Mouse (Mus musculus) layer of hippocampus, adult 2 months (tissue): Measurements from ENCODE around the gene Rpl5. TPM values are rescaled to one million over a fixed set of nuclear protein-coding genes. Genes with fewer than 3 reads are reported as not detected.
A peak's percentile ranks its signal among the peaks of the same experiment; 100 is the strongest.

Experiments used
- DNase-seq, 2 experiments: peaks; one replicate each; pipeline ENCODE4 v3.0.0; 2022; ENCODE audit warnings: low spot score in 2 of 2
- H3K27ac ChIP-seq: fragments of 200-600 bp; 2 replicates; pipeline ENCODE4 v1.8.1; 2022
- H3K4me3 ChIP-seq: fragments of 200-600 bp; 2 replicates; pipeline ENCODE4 v1.8.1; 2022; ENCODE audit warnings: mild to moderate bottlenecking
- CTCF ChIP-seq: fragments of 200-600 bp; conservative IDR thresholded peaks from 2 replicates; pipeline ENCODE4 v1.8.1; 2022; ENCODE audit warnings: antibody characterized with exemption, mild to moderate bottlenecking, moderate library complexity
- long read RNA-seq, 2 experiments: library from polyadenylated mRNA; stranded (forward); transcript quantifications; one replicate each; pipeline ENCODE4 v2.0.0; 2021; ENCODE audit warnings: borderline mapping rate in 2 of 2
- total RNA-seq, 2 experiments: library from RNA; stranded (reverse); gene quantifications; 2 replicates each; pipeline ENCODE4 v1.2.3; 2021

The Rpl5 gene
- 10 to 100 TPM; 66.6 to 68.7 TPM for total RNA-seq
- long read RNA-seq, experiment 1, transcript Rpl5-204 (3 exons, 1,024 nt): major isoform, 355 of 384 reads
- long read RNA-seq, experiment 1, transcript Rpl5-201 (8 exons, 2,045 nt): minor isoform, 21 of 384 reads
- long read RNA-seq, experiment 1, partial matches to known transcripts: 1 of 384 reads
- long read RNA-seq, experiment 1, other reads (novel, unspliced or antisense): 7 of 384 reads
- long read RNA-seq, experiment 2, transcript Rpl5-204 (3 exons, 1,024 nt): major isoform, 401 of 446 reads
- long read RNA-seq, experiment 2, transcript Rpl5-201 (8 exons, 2,045 nt): minor isoform, 38 of 446 reads
- long read RNA-seq, experiment 2, partial matches to known transcripts: 2 of 446 reads
- long read RNA-seq, experiment 2, other reads (novel, unspliced or antisense): 2 of 446 reads

GRCm38 (mm10) chr5:107900206-107901013 is at the start of gene Rpl5:
Rpl5 (plus strand) TSS chr5:107900502.
- Histone ChIP-seq H3K27ac (peak within 1 kb of the TSS; percentile 97), H3K4me3 (peak within 1 kb of the TSS; percentile 97)
- TF ChIP-seq CTCF: peak; percentile 85
- DNase-seq: peak; percentile 96 to 98

GRCm38 (mm10) chr5:107853807-107854206 is 46.5 kb upstream of the Rpl5 start:
- no peak for DNase-seq
- Histone ChIP-seq H3K27ac (no peak overlapping the region), H3K4me3 (no peak overlapping the region)
- TF ChIP-seq CTCF: no peak

GRCm38 (mm10) chr5:107854556-107854955 is 45.7 kb upstream of the Rpl5 start:
- no peak for TF ChIP-seq CTCF
- no peak for DNase-seq
- H3K27ac ChIP-seq: no peak overlapping the region
- no peak overlapping the region for H3K4me3 ChIP-seq

- DNase-seq: no peak
- H3K27ac ChIP-seq: no peak overlapping the region
- no peak overlapping the region for H3K4me3 ChIP-seq
- no peak for TF ChIP-seq CTCF
Observed at GRCm38 (mm10) chr5:107855546-107855945, 44.8 kb upstream of the Rpl5 start.

- DNase-seq: no peak
- no peak overlapping the region for H3K4me3 ChIP-seq
- peak; percentile 70 for TF ChIP-seq CTCF
- H3K27ac ChIP-seq: no peak overlapping the region
Observed at GRCm38 (mm10) chr5:107858963-107859362, 41.3 kb upstream of the Rpl5 start.

GRCm38 (mm10) chr5:107863971-107864370 is 36.3 kb upstream of the Rpl5 start:
- DNase-seq: no peak
- TF ChIP-seq CTCF: no peak
- Histone ChIP-seq H3K4me3 (no peak overlapping the region), H3K27ac (no peak overlapping the region)

GRCm38 (mm10) chr5:107866127-107867126 is 33.9 kb upstream of the Rpl5 start:
- H3K27ac ChIP-seq: no peak overlapping the region
- no peak for DNase-seq
- no peak overlapping the region for H3K4me3 ChIP-seq
- no peak for TF ChIP-seq CTCF

GRCm38 (mm10) chr5:107867970-107868904 is 32.1 kb upstream of the Rpl5 start:
- DNase-seq: peak in 1 of 2 experiments; percentile 23
- H3K27ac ChIP-seq: peak overlapping the region; percentile 93
- no peak for TF ChIP-seq CTCF
- peak overlapping the region; percentile 75 for H3K4me3 ChIP-seq

- Histone ChIP-seq H3K27ac (peak overlapping the region; percentile 93), H3K4me3 (peak overlapping the region; percentile 75)
- TF ChIP-seq CTCF: peak; percentile 55
- DNase-seq: peak; percentile 78 to 90
Observed at GRCm38 (mm10) chr5:107868905-107869424, 31.3 kb upstream of the Rpl5 start.

GRCm38 (mm10) chr5:107869701-107870100 is 30.6 kb upstream of the Rpl5 start:
- Histone ChIP-seq H3K27ac (no peak overlapping the region), H3K4me3 (peak overlapping the region; percentile 75; the same call in 1 of the 2 replicates)
- TF ChIP-seq CTCF: no peak
- no peak for DNase-seq

- no peak for DNase-seq
- Histone ChIP-seq H3K27ac (no peak overlapping the region), H3K4me3 (no peak overlapping the region)
- no peak for TF ChIP-seq CTCF
Observed at GRCm38 (mm10) chr5:107873330-107873729, 27.0 kb upstream of the Rpl5 start.
